Comparison of ENCODE assay signal across 8 mouse cellular contexts in genomic region chr2:36102559-36102946, GRCm38 (mm10). TPM values are rescaled to one million over a fixed set of nuclear protein-coding genes. Genes with fewer than 3 reads are reported as not detected.
DNase-seq lines count a peak whose midpoint lies in the region; ATAC-seq lines count a peak whose summit lies in the region.

No protein-coding gene starts in this region.

- intact Hi-C loops in left cerebral cortex, postnatal 25 days (cut with DNase I), result loop anchor here (5.0 kb wide), 1 partner anchor 95 kb away; no protein-coding TSS in a partner anchor

- peak; percentile 14 to 26 for DNase-seq in heart, adult 18-20 months
- no peak for DNase-seq in heart, adult 8-10 months (ENCODE audit: low spot score)
- DNase-seq in left cerebral cortex, postnatal 25 days (ENCODE audit: low spot score in 2 of 2), result no peak
- no peak for DNase-seq in thymus, postnatal 0 days (ENCODE audit: low spot score)

- peaks cover 52% of the 10 kb centered on the region for H3K4me1 ChIP-seq in embryonic facial prominence, embryonic 12.5 days

- H3K9me3 ChIP-seq in embryonic facial prominence, embryonic 12.5 days, result no peaks in the 10 kb centered on the region

- H3K4me2 ChIP-seq in embryonic facial prominence, embryonic 12.5 days (replicated peaks), result peak overlapping the region; percentile 77

- peak overlapping the region; percentile 62 for H3K4me3 ChIP-seq in embryonic facial prominence, embryonic 12.5 days

- peak; percentile 59; the same call in 1 of the 2 replicates for ATAC-seq in embryonic facial prominence, embryonic 12.5 days (ENCODE audit: insufficient number of reproducible peaks, insufficient read depth, low FRiP score, low TSS enrichment)
- ATAC-seq in inflammation-experienced regulatory T-cells, adult 6 months, result peak; percentile 27
- ATAC-seq in megakaryocyte progenitor cell, adult 5-6 weeks (replicated peaks; ENCODE audit: poor library complexity), result 0 out of 2 replicates have a peak, but pooled peaks have one; percentile 29
- no peak for ATAC-seq in erythroid progenitor cell, adult 5-6 weeks (replicated peaks; ENCODE audit: low FRiP score, poor library complexity, severe bottlenecking)

- peak overlapping the region; percentile 88 for H3K9ac ChIP-seq in embryonic facial prominence, embryonic 12.5 days

- 1% methylated on average over 21 of the region's 21 CpGs for WGBS in embryonic facial prominence, embryonic 12.5 days

- peaks cover 91% of the 10 kb centered on the region for H3K27me3 ChIP-seq in embryonic facial prominence, embryonic 12.5 days

- no peaks in the 10 kb centered on the region for H3K36me3 ChIP-seq in embryonic facial prominence, embryonic 12.5 days

- H3K27ac ChIP-seq in embryonic facial prominence, embryonic 12.5 days, result peak overlapping the region; percentile 92

RNA-seq across cellular contexts. Expression of gene Lhx6, which starts 2.7 kb away (rescaled TPM):
- 1 to 10 TPM; 1.6 to 1.7 TPM for total RNA-seq in heart, adult 18-20 months (2021)
- 1 to 10 TPM; 2.5 to 6.0 (median 3.3) TPM for total RNA-seq in heart, adult 8-10 months (2022)
- 15.5 and 22.3 TPM in 2 replicates for polyA plus RNA-seq in embryonic facial prominence, embryonic 12.5 days (2016; fragmentation: Nextera tagmentation; extraction: Ambion mirVana)
- not detected for polyA plus RNA-seq in inflammation-experienced regulatory T-cells, adult 6 months (2017; shearing (Covaris generic))
- not detected in 2 replicates for total RNA-seq in megakaryocyte progenitor cell, adult 5-6 weeks (2015)
- total RNA-seq in megakaryocyte progenitor cell, adult 5-6 weeks (2017), result not detected in 2 replicates
- total RNA-seq in left cerebral cortex, postnatal 25 days (2021), result 10 to 100 TPM; 17.5 to 20.0 TPM
- 0.27 and 0.64 TPM in 2 replicates for polyA plus RNA-seq in thymus, postnatal 0 days (2015; fragmentation: Nextera tagmentation; extraction: Ambion mirVana)
- total RNA-seq in erythroid progenitor cell, adult 5-6 weeks (2015; ENCODE audit: low replicate concordance), result not detected in 2 replicates
- not detected in 2 replicates for total RNA-seq in erythroid progenitor cell, adult 5-6 weeks (2017; ENCODE audit: low replicate concordance)

RNA-seq across cellular contexts. Expression of gene Mrrf, which starts 33.6 kb away (rescaled TPM):
- 10 to 100 TPM; 38.6 to 44.5 TPM for total RNA-seq in heart, adult 18-20 months (2021)
- total RNA-seq in heart, adult 8-10 months (2022), result 10 to 100 TPM; 40.5 to 44.0 (median 42.3) TPM
- polyA plus RNA-seq in embryonic facial prominence, embryonic 12.5 days (2016; fragmentation: Nextera tagmentation; extraction: Ambion mirVana), result 24.5 and 29.1 TPM in 2 replicates
- 10 to 100 TPM; 12.7 to 19.7 (median 15.2) TPM for polyA plus RNA-seq in inflammation-experienced regulatory T-cells, adult 6 months (2017; shearing (Covaris generic))
- total RNA-seq in megakaryocyte progenitor cell, adult 5-6 weeks (2015), result 21.4 and 21.6 TPM in 2 replicates
- total RNA-seq in megakaryocyte progenitor cell, adult 5-6 weeks (2017), result 23.5 and 24.4 TPM in 2 replicates
- total RNA-seq in left cerebral cortex, postnatal 25 days (2021), result 10 to 100 TPM; 15.5 to 20.0 TPM
- 19.7 and 23.0 TPM in 2 replicates for polyA plus RNA-seq in thymus, postnatal 0 days (2015; fragmentation: Nextera tagmentation; extraction: Ambion mirVana)
- total RNA-seq in erythroid progenitor cell, adult 5-6 weeks (2015; ENCODE audit: low replicate concordance), result 0.42 TPM in 1 of 2 replicates, not detected in the other
- 3.4 and 16.2 TPM in 2 replicates for total RNA-seq in erythroid progenitor cell, adult 5-6 weeks (2017; ENCODE audit: low replicate concordance)

RNA-seq across cellular contexts. Expression of gene Rbm18, which starts 34.0 kb away (rescaled TPM):
- 10 to 100 TPM; 34.5 to 34.9 TPM for total RNA-seq in heart, adult 18-20 months (2021)
- 10 to 100 TPM; 31.0 to 37.1 (median 33.3) TPM for total RNA-seq in heart, adult 8-10 months (2022)
- 96.2 and 96.3 TPM in 2 replicates for polyA plus RNA-seq in embryonic facial prominence, embryonic 12.5 days (2016; fragmentation: Nextera tagmentation; extraction: Ambion mirVana)
- polyA plus RNA-seq in inflammation-experienced regulatory T-cells, adult 6 months (2017; shearing (Covaris generic)), result 10 to 100 TPM; 45.5 to 59.4 (median 55.0) TPM
- 32.7 and 34.3 TPM in 2 replicates for total RNA-seq in megakaryocyte progenitor cell, adult 5-6 weeks (2015)
- total RNA-seq in megakaryocyte progenitor cell, adult 5-6 weeks (2017), result 21.0 and 22.2 TPM in 2 replicates
- total RNA-seq in left cerebral cortex, postnatal 25 days (2021), result 10 to 100 TPM; 53.4 to 54.6 TPM
- polyA plus RNA-seq in thymus, postnatal 0 days (2015; fragmentation: Nextera tagmentation; extraction: Ambion mirVana), result 48.4 and 51.8 TPM in 2 replicates
- 25.6 and 29.2 TPM in 2 replicates for total RNA-seq in erythroid progenitor cell, adult 5-6 weeks (2015; ENCODE audit: low replicate concordance)
- total RNA-seq in erythroid progenitor cell, adult 5-6 weeks (2017; ENCODE audit: low replicate concordance), result 11.5 and 15.9 TPM in 2 replicates

RNA-seq across cellular contexts. Expression of gene Morn5, which starts 53.3 kb away (rescaled TPM):
- total RNA-seq in heart, adult 18-20 months (2021), result not detected
- total RNA-seq in heart, adult 8-10 months (2022), result not detected
- polyA plus RNA-seq in embryonic facial prominence, embryonic 12.5 days (2016; fragmentation: Nextera tagmentation; extraction: Ambion mirVana), result 0.24 and 0.56 TPM in 2 replicates
- not detected for polyA plus RNA-seq in inflammation-experienced regulatory T-cells, adult 6 months (2017; shearing (Covaris generic))
- not detected in 2 replicates for total RNA-seq in megakaryocyte progenitor cell, adult 5-6 weeks (2015)
- not detected in 2 replicates for total RNA-seq in megakaryocyte progenitor cell, adult 5-6 weeks (2017)
- under 1 TPM; 0.53 to 0.82 TPM for total RNA-seq in left cerebral cortex, postnatal 25 days (2021)
- polyA plus RNA-seq in thymus, postnatal 0 days (2015; fragmentation: Nextera tagmentation; extraction: Ambion mirVana), result 0.31 and 0.53 TPM in 2 replicates
- not detected in 2 replicates for total RNA-seq in erythroid progenitor cell, adult 5-6 weeks (2015; ENCODE audit: low replicate concordance)
- total RNA-seq in erythroid progenitor cell, adult 5-6 weeks (2017; ENCODE audit: low replicate concordance), result not detected in 2 replicates

RNA-seq across cellular contexts. Expression of gene Ndufa8, which starts 53.3 kb away (rescaled TPM):
- total RNA-seq in heart, adult 18-20 months (2021), result 100 to 1,000 TPM; 687 to 800 TPM
- total RNA-seq in heart, adult 8-10 months (2022), result 100 to 1,000 TPM; 642 to 707 (median 697) TPM
- polyA plus RNA-seq in embryonic facial prominence, embryonic 12.5 days (2016; fragmentation: Nextera tagmentation; extraction: Ambion mirVana), result 185 and 199 TPM in 2 replicates
- polyA plus RNA-seq in inflammation-experienced regulatory T-cells, adult 6 months (2017; shearing (Covaris generic)), result 100 to 1,000 TPM; 164 to 233 (median 170) TPM
- total RNA-seq in megakaryocyte progenitor cell, adult 5-6 weeks (2015), result 85.0 and 100 TPM in 2 replicates
- 42.4 and 53.3 TPM in 2 replicates for total RNA-seq in megakaryocyte progenitor cell, adult 5-6 weeks (2017)
- total RNA-seq in left cerebral cortex, postnatal 25 days (2021), result 100 to 1,000 TPM; 197 to 198 TPM
- 261 and 272 TPM in 2 replicates for polyA plus RNA-seq in thymus, postnatal 0 days (2015; fragmentation: Nextera tagmentation; extraction: Ambion mirVana)
- total RNA-seq in erythroid progenitor cell, adult 5-6 weeks (2015; ENCODE audit: low replicate concordance), result 10.1 and 21.6 TPM in 2 replicates
- total RNA-seq in erythroid progenitor cell, adult 5-6 weeks (2017; ENCODE audit: low replicate concordance), result 16.4 and 26.1 TPM in 2 replicates

Comparison
In these comparisons a context has a peak if more than half of its experiments do, and no peak if none do; other contexts are left out.
1. DNase-seq: peak in heart, adult 18-20 months (2 of 2); none in heart, adult 8-10 months (single experiment), left cerebral cortex, postnatal 25 days (0 of 2) and thymus, postnatal 0 days (single experiment).